Mouse (Mus musculus) CH12.LX (cell line): ENCODE data around the gene Pkhd1.

ENCODE experiments used
- BHLHE40 ChIP-seq: IDR thresholded peaks from 2 replicates; pipeline ENCODE4 v1.6.1; 2011; ENCODE audit warnings: mild to moderate bottlenecking, low read depth, low read length, improper control_type of control experiment
- CHD2 ChIP-seq: IDR thresholded peaks from 2 replicates; pipeline ENCODE4 v1.6.1; 2011; ENCODE audit warnings: low read length, improper control_type of control experiment
- CTCF ChIP-seq, 2 experiments: IDR thresholded peaks in 1 of 2; conservative IDR thresholded peaks in 1 of 2; 2 replicates each; pipeline ENCODE4 v1.5.1; 2011 to 2012; ENCODE audit warnings: low read depth in 2 of 2, low read length in 2 of 2, improper control_type of control experiment in 1 of 2, inconsistent platforms in 1 of 2, mild to moderate bottlenecking in 1 of 2, moderate library complexity in 1 of 2
- E2F4 ChIP-seq: IDR thresholded peaks from 2 replicates; pipeline ENCODE4 v1.6.1; 2011; ENCODE audit warnings: low read depth, low read length, improper control_type of control experiment; ENCODE audit not compliant: insufficient replicate concordance
- EP300 ChIP-seq: IDR thresholded peaks from 2 replicates; pipeline ENCODE4 v1.6.1; 2011; ENCODE audit warnings: low read length, improper control_type of control experiment
- PAX5 ChIP-seq: IDR thresholded peaks from 2 replicates; pipeline ENCODE4 v1.6.1; 2012; ENCODE audit warnings: low read length, inconsistent platforms, mixed read lengths
- TBP ChIP-seq: conservative IDR thresholded peaks from 2 replicates; pipeline ENCODE4 v1.6.1; 2011; ENCODE audit warnings: low read depth, low read length, improper control_type of control experiment

GRCm38 (mm10) chr1:20216681-20217080, 401.2 kb downstream of the Pkhd1 start:
- TF ChIP-seq CHD2 (no peak), TBP (no peak), CTCF (conservative IDR thresholded peaks at IDR 0.05 in 1 of 2, IDR thresholded peaks at IDR 0.05 in 1 of 2; ENCODE audit: low read depth in 2 of 2, low read length in 2 of 2) (no peak), EP300 (no peak), E2F4 (no peak), BHLHE40 (no peak), PAX5 (no peak)
